Mouse (Mus musculus): ENCODE results near the gene Fam227b.

DNA sequence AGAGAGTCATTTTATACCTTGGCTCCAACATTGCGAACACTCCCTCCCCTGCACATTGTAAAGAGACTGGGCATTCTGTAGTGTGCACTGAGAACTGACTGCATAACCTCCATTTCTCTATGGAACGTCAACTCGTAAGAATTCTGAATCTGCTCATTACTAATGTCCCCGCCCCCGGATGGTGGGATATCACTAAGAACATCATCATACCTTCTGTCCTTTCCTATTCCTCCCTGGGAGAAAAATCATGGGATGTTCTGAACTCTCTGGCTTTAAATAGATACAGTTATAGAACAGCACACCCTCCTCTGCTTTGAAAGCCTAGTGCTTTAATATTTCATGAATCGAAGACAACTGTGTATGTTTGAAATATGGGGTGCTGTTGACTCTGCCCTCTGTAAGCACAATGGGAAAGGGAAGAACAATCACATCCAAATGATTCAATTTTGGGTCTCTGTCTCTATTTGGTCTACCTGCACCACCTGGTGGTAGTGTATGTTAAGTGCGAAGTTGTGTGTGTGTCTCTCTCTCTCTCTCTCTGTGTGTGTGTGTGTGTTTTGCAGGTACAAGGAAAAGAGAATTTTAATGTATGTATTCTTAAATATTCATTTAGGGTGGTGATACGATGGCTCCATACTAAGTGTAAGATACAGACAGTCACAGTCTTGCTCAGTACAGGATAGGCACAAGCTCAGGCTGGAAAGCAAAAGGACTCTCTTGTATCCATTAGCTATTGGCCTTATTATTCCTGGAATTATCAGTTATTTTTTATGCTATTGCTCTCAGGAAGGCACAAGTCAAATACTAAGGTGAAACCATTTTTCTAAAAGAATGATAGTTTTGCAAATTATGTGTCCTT lies 118.5 kb downstream of the Fam227b start:
- no peak for TF ChIP-seq CTCF (IDR thresholded peaks at IDR 0.05; ENCODE audit: low read depth, low read length)
- no peak for TF ChIP-seq POLR2A (IDR thresholded peaks at IDR 0.05; ENCODE audit: borderline replicate concordance, low read depth, low read length)

Data from bone marrow macrophage, adult 2 months (primary cell).